Mouse (Mus musculus): ENCODE results near the gene Bsnd. TPM values are rescaled to one million over a fixed set of nuclear protein-coding genes. Genes with fewer than 3 reads are reported as not detected.

Gene Bsnd
- total and polyA plus RNA-seq, 3 experiments, result 0.16 TPM; not detected in 2

GRCm38 (mm10) chr4:106462016-106462415, 30.1 kb downstream of the Bsnd start:
- Histone ChIP-seq H3K36me3 (replicated peaks) (no peaks in the 10 kb centered on the region), H3K27me3 (ENCODE audit: insufficient read depth, low read length) (peaks cover 28% of the 10 kb centered on the region), H3K4me1 (ENCODE audit: insufficient read depth, low read depth, low read length) (no peaks in the 10 kb centered on the region), H3K4me3 (ENCODE audit: low read depth, low read length) (no peak overlapping the region), H3K9me3 (replicated peaks) (no peaks in the 10 kb centered on the region)
- DNase-seq (ENCODE audit: low spot score) (no peak), ATAC-seq (ENCODE audit: extremely low read depth, insufficient number of reproducible peaks, low FRiP score, poor library complexity, severe bottlenecking) (no peak)
- no peak for TF ChIP-seq GATA1 (IDR thresholded peaks at IDR 0.05; ENCODE audit: borderline replicate concordance, low read length)
- no peak for TF ChIP-seq POLR2AphosphoS5 (IDR thresholded peaks at IDR 0.05; ENCODE audit: insufficient replicate concordance, low read depth, low read length)
- TF ChIP-seq GATA2 (IDR thresholded peaks at IDR 0.05; ENCODE audit: borderline replicate concordance, low read depth, low read length), result no peak
- no peak for TF ChIP-seq TAL1 (conservative IDR thresholded peaks at IDR 0.05; ENCODE audit: low read depth, low read length)
- TF ChIP-seq CTCF (IDR thresholded peaks at IDR 0.05; ENCODE audit: low read depth, low read length), result no peak

- ATAC-seq (ENCODE audit: extremely low read depth, insufficient number of reproducible peaks, low FRiP score, poor library complexity, severe bottlenecking), result no peak
- no peaks in the 10 kb centered on the region for H3K36me3 ChIP-seq (replicated peaks)
- H3K4me1 ChIP-seq (ENCODE audit: insufficient read depth, low read depth, low read length), result peaks cover 4% of the 10 kb centered on the region
- H3K4me3 ChIP-seq (ENCODE audit: low read depth, low read length), result no peak overlapping the region
- no peak for DNase-seq (ENCODE audit: low spot score)
- TF ChIP-seq POLR2AphosphoS5 (IDR thresholded peaks at IDR 0.05; ENCODE audit: insufficient replicate concordance, low read depth, low read length) (no peak), GATA1 (IDR thresholded peaks at IDR 0.05; ENCODE audit: borderline replicate concordance, low read length) (no peak), CTCF (IDR thresholded peaks at IDR 0.05; ENCODE audit: low read depth, low read length) (no peak), TAL1 (conservative IDR thresholded peaks at IDR 0.05; ENCODE audit: low read depth, low read length) (no peak), GATA2 (IDR thresholded peaks at IDR 0.05; ENCODE audit: borderline replicate concordance, low read depth, low read length) (no peak)
- H3K9me3 ChIP-seq (replicated peaks), result no peaks in the 10 kb centered on the region
- peaks cover 23% of the 10 kb centered on the region; the same call in 1 of the 2 replicates for H3K27me3 ChIP-seq (ENCODE audit: insufficient read depth, low read length)
Measured at GRCm38 (mm10) chr4:106454541-106454940, 37.5 kb downstream of the Bsnd start.

- DNase-seq (ENCODE audit: low spot score) (no peak), ATAC-seq (ENCODE audit: extremely low read depth, insufficient number of reproducible peaks, low FRiP score, poor library complexity, severe bottlenecking) (no peak)
- H3K4me1 ChIP-seq (ENCODE audit: insufficient read depth, low read depth, low read length), result peaks cover 8% of the 10 kb centered on the region
- no peak for TF ChIP-seq GATA2 (IDR thresholded peaks at IDR 0.05; ENCODE audit: borderline replicate concordance, low read depth, low read length)
- no peak for TF ChIP-seq POLR2AphosphoS5 (IDR thresholded peaks at IDR 0.05; ENCODE audit: insufficient replicate concordance, low read depth, low read length)
- no peak for TF ChIP-seq CTCF (IDR thresholded peaks at IDR 0.05; ENCODE audit: low read depth, low read length)
- no peak for TF ChIP-seq GATA1 (IDR thresholded peaks at IDR 0.05; ENCODE audit: borderline replicate concordance, low read length)
- no peak for TF ChIP-seq TAL1 (conservative IDR thresholded peaks at IDR 0.05; ENCODE audit: low read depth, low read length)
- no peaks in the 10 kb centered on the region for H3K36me3 ChIP-seq (replicated peaks)
- H3K4me3 ChIP-seq (ENCODE audit: low read depth, low read length), result no peak overlapping the region
- H3K9me3 ChIP-seq (replicated peaks), result no peaks in the 10 kb centered on the region
- peaks cover 29% of the 10 kb centered on the region for H3K27me3 ChIP-seq (ENCODE audit: insufficient read depth, low read length)
Measured at GRCm38 (mm10) chr4:106453516-106453915, 38.6 kb downstream of the Bsnd start.

GRCm38 (mm10) chr4:106453108-106453507, 39.0 kb downstream of the Bsnd start:
- H3K4me1 ChIP-seq (ENCODE audit: insufficient read depth, low read depth, low read length), result peaks cover 8% of the 10 kb centered on the region
- ATAC-seq (ENCODE audit: extremely low read depth, insufficient number of reproducible peaks, low FRiP score, poor library complexity, severe bottlenecking), result no peak
- no peak for DNase-seq (ENCODE audit: low spot score)
- H3K36me3 ChIP-seq (replicated peaks), result no peaks in the 10 kb centered on the region
- TF ChIP-seq CTCF (IDR thresholded peaks at IDR 0.05; ENCODE audit: low read depth, low read length), result no peak
- H3K27me3 ChIP-seq (ENCODE audit: insufficient read depth, low read length), result peaks cover 31% of the 10 kb centered on the region
- H3K4me3 ChIP-seq (ENCODE audit: low read depth, low read length), result no peak overlapping the region
- H3K9me3 ChIP-seq (replicated peaks), result no peaks in the 10 kb centered on the region

GRCm38 (mm10) chr4:106452401-106452800, 39.7 kb downstream of the Bsnd start:
- H3K27me3 ChIP-seq (ENCODE audit: insufficient read depth, low read length), result peaks cover 35% of the 10 kb centered on the region

GRCm38 (mm10) chr4:106449306-106449705, 42.8 kb downstream of the Bsnd start:
- no peak for TF ChIP-seq POLR2AphosphoS5 (IDR thresholded peaks at IDR 0.05; ENCODE audit: insufficient replicate concordance, low read depth, low read length)
- TF ChIP-seq GATA1 (IDR thresholded peaks at IDR 0.05; ENCODE audit: borderline replicate concordance, low read length), result no peak
- TF ChIP-seq TAL1 (conservative IDR thresholded peaks at IDR 0.05; ENCODE audit: low read depth, low read length), result no peak
- TF ChIP-seq CTCF (IDR thresholded peaks at IDR 0.05; ENCODE audit: low read depth, low read length), result no peak
- TF ChIP-seq GATA2 (IDR thresholded peaks at IDR 0.05; ENCODE audit: borderline replicate concordance, low read depth, low read length), result no peak
- ATAC-seq (ENCODE audit: extremely low read depth, insufficient number of reproducible peaks, low FRiP score, poor library complexity, severe bottlenecking) (no peak), DNase-seq (ENCODE audit: low spot score) (no peak)

More at GRCm38 (mm10) chr4:106452401-106452800, 39.7 kb downstream of the Bsnd start:
- Histone ChIP-seq H3K4me3 (ENCODE audit: low read depth, low read length) (no peak overlapping the region), H3K4me1 (ENCODE audit: insufficient read depth, low read depth, low read length) (peaks cover 8% of the 10 kb centered on the region), H3K36me3 (replicated peaks) (no peaks in the 10 kb centered on the region), H3K9me3 (replicated peaks) (no peaks in the 10 kb centered on the region)
- DNase-seq (ENCODE audit: low spot score), result no peak
- ATAC-seq (ENCODE audit: extremely low read depth, insufficient number of reproducible peaks, low FRiP score, poor library complexity, severe bottlenecking), result no peak
- TF ChIP-seq CTCF (IDR thresholded peaks at IDR 0.05; ENCODE audit: low read depth, low read length) (no peak), GATA2 (IDR thresholded peaks at IDR 0.05; ENCODE audit: borderline replicate concordance, low read depth, low read length) (no peak), GATA1 (IDR thresholded peaks at IDR 0.05; ENCODE audit: borderline replicate concordance, low read length) (no peak), TAL1 (conservative IDR thresholded peaks at IDR 0.05; ENCODE audit: low read depth, low read length) (no peak), POLR2AphosphoS5 (IDR thresholded peaks at IDR 0.05; ENCODE audit: insufficient replicate concordance, low read depth, low read length) (no peak)

More at GRCm38 (mm10) chr4:106449306-106449705, 42.8 kb downstream of the Bsnd start:
- Histone ChIP-seq H3K9me3 (replicated peaks) (no peaks in the 10 kb centered on the region), H3K4me1 (ENCODE audit: insufficient read depth, low read depth, low read length) (peaks cover 8% of the 10 kb centered on the region), H3K4me3 (ENCODE audit: low read depth, low read length) (no peak overlapping the region), H3K27me3 (ENCODE audit: insufficient read depth, low read length) (peaks cover 39% of the 10 kb centered on the region), H3K36me3 (replicated peaks) (peaks cover 4% of the 10 kb centered on the region)
